Mouse (Mus musculus) A20 (cell line): ENCODE measurements around the gene Slc35a2.
"Not testable (repeated sequence)": the region's sequence is repeated elsewhere in the genome, so short reads cannot be mapped to it uniquely, and the experiment has no call there.

Experiments used
- DNase-seq: peaks from one replicate; pipeline ENCODE4 v3.0.0-alpha.2; 2011; ENCODE audit warnings: low read depth, low spot score

Slc35a2 gene

DNA sequence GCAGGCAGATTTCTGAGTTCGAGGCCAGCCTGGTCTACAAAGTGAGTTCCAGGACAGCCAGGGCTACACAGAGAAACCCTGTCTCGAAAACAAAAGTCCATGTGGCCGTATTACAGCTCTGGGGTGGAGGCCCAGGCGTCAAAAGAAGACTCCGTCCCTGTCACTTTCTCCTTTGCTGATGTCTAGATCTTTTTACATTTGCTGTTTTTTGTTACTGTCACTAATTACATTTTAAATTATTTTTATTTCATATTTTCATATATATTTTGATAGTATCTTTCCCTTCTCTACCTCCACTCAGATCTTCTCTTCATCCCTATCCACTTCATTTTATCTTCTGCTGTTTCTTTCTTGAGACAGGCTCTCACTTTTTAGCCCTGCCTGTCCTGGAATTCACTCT, 23.9 kb downstream of the Slc35a2 start, which contains the start of gene Gm10491:
TSS of gene Gm10491 (minus strand) at position 101 of the 400 bp plus-strand sequence.
- no peak for DNase-seq

DNA sequence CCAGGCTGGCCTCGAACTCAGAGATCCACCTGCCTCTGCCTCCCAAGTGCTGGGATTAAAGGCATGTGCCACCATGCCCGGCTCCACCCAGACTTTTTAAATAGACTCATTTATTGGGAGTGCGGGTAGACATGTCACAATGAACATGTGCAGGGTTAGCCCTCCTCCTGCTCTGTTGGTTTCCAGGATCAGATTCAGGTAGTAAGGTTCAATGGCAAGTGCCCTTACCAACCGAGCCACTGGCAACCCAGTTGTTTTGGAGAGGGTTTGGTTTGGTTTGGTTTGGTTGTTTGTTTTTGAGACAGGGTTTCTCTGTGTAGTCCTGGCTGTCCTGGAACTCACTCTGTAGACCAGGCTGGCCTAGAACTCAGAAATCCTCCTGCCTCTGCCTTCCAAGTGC, 25.4 kb downstream of the Slc35a2 start, which contains the start of gene Gm10490:
TSS of gene Gm10490 (plus strand) at position 301 of the 400 bp plus-strand sequence.
- DNase-seq = not testable (repeated sequence)

DNA sequence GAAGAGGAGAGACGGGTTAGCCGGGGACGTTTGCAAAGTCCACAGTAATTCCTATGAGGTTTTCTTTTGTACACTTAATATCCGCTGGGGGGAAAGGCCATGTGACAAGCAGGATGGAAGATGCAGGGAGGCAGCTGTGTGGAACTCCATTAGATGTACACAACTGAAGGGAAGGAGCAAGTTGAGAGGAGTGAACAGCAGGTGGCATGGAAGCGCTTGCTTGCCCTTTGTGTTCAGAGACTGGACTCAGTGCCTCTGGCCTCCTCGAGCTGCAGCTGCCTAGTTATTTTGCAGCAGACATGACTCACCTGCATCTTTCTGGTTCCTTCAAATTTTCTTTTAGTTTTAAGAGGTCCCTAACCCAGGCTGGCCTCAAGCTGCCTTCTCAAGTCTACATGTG, 26.6 kb downstream of the Slc35a2 start:
- DNase-seq = no peak

DNA sequence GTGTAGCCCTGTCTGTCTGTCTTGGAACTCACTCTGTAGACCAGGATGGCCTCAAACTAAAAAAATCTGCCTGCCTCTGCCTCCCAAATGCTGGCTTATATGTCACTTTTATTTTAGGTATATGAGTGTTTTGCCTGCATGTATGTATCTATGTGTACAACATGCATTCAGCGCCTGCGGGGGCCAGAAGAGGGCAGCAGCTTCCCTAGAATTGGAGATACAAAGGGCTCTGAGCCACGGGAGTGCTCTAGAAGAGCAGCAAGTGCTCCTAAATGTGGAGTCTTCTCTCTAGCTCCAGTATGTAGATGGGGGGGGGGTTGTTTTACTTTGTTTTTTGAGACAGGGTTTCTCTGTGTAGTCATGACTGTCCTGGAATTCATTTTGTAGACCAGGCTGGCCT, 31.8 kb downstream of the Slc35a2 start:
- DNase-seq = peak; percentile 7

DNA sequence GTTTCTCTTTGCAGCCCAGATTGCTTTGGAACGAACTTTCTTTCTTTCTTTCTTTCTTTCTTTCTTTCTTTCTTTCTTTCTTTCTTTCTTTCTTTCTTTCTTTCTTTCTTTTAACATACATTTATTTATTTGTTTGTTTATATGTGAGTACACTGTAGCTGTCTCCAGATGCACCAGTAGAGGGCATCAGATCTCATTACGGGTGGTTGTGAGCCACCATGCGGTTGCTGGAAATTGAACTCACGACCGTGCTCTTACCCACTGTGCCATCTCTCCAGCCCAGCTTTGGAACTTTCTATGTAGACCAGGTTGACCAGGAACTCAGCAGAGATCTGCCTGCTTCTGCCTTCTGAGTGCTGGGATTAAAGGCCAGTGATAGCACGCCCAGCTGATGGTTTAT, 34.1 kb downstream of the Slc35a2 start:
- DNase-seq = peak; percentile 22

DNA sequence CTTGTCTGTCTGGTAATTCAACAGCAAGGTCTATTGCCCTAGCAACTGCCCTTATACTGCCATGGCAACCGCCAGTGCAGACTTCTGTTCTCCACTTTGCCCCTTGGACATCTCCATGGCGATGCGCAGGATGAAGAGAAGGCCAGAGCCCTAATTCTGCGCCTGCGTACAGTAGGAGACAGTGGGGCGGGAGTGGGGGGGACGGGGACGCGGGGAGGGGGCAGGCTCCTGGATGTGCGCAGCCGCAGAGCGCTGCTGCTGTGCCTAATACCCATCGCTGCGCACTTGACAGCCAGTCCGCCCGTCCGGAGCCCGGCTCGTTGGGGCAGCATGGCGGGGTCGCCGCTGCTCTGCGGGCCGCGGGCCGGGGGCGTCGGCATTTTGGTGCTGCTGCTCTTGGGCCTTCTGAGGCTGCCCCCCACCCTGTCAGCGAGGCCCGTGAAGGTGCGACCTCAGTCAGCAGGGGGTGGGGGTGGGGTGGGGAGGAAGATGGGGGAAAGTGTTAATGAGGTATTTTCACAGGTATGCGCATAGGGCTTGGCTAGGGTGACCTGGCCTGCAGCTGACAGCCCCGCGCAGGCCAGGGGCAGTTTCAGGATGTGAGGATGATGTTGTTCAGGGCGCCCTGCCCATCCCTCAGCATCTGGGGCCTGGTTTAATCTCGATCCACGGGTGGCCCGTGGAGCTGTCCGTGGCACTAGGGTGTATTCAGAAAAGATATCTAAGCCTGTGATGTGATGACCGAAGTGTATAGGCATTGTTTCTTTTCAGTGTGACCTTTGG, 36.0 kb downstream of the Slc35a2 start, which contains the start of gene Pcsk1n:
TSS of gene Pcsk1n (plus strand) at position 222 of the 783 bp plus-strand sequence.
- no peak for DNase-seq

DNA sequence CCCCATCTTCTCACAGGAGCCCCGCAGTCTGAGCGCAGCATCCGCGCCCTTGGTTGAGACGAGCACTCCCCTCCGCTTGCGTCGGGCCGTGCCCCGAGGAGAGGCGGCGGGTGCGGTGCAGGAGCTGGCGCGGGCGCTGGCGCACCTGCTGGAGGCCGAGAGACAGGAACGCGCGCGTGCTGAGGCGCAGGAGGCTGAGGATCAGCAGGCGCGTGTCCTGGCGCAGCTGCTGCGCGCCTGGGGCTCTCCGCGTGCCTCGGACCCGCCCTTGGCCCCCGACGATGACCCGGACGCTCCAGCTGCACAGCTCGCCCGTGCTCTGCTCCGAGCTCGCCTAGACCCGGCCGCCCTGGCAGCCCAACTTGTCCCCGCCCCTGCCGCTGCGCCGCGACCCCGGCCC, 38.2 kb downstream of the Slc35a2 start:
- no peak for DNase-seq

DNA sequence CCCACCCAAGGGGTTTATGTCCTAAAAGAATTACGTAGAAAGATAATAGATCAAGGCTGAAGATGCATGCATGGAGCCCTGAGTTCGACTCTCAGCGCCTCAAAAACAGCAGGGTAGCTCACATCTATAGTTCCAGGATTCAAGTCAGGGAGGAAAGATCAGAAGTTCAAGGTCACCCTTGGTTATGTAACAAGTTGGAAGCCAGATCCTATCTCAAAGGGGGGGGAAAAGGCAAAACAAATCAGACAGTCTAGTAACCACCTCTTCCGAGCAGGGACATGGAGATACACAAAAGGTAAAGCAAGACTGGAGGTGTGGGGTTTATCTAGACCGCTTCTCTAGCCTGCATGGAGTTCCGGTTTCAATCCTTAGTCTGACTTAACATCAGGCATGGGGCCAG, 42.4 kb downstream of the Slc35a2 start:
- DNase-seq = no peak

DNA sequence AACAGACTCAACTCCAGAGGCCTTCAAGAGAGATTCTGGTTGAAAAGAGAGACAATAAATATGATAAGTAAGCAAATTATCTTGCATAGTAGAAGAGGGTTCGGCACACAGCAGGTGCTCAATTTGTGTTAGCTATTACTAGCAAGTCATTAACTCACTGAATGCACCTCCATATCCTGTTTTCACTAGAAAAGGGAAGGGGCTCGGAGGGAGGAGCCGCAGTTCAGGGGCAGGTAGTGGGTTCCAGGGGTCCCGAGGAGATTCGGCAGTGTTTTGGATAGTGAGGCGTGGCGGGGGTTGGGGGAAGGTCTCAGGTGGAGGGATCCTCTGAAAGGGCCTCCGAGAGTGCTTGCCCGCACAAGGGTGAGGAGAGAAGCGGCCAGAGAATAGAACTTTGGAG, 43.3 kb downstream of the Slc35a2 start:
- no peak for DNase-seq

DNA sequence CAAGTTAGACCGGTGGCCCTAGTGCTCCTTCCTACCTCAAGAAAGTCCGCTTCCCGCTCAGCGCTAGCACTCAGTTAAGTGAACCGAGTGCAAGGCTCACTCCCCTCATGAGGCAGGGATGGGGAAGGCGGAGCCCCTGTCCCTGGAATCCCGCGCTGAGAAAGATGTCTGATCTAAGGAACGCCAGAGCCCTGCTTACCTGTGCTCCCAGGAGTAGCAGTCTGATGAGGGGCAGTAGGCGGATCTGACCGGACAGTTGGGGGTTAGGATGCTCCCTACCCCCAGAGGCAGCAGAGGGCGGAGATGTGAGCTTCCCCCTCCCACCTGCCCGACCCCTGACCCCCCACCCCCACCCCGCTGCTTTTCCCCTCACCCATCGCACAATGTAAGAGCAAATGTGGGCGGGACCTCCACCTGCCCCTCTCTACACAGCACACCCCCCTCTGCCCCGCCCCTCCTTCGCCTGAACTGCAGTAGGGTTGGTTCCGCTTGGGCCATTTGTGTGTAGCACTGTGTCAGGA, 44.5 kb downstream of the Slc35a2 start, which contains the start of gene Eras:
TSS of gene Eras (minus strand) at position 338 of the 521 bp plus-strand sequence.
- DNase-seq = no peak

DNA sequence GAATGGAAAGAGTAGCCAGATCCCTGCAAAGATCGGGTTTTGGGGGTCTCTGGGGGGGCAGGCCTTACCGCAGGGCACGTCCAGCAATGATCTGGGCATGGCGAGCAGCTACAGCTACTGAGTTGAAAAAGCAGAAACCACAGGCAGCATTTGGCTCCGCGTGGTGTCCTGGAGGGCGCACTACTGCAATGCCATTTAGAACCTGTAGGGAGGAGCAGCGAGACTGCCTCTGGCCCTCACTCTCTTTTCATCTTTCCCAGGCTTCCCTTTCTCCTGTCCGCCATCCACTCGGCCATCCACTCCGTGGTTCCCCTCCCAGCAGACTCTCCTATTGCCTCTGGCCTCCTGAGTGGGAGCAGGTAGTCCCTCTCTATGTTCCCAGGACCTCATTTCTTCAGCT, 53.0 kb downstream of the Slc35a2 start:
- DNase-seq = no peak

DNA sequence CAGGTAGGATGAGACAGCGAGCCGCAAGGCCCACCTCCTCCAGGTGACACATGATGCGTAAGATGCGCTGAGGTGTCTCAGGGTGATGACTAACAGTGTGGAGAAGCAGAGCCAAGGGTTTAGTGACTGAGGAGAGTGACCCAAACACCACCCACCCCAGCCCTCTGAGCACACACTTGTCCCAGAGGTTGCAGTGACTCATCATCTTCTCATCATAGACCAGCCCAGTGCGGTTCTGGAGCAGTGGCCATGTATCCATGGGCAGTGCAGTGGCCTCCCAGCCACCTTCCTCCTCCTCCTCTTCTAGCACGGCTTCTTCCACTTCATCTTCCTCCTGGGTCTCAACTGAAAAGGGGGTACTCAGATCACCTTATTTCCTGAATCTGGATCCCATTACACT, 53.8 kb downstream of the Slc35a2 start:
- no peak for DNase-seq
